9 mouse cellular contexts compared by ENCODE assay signal in genomic region chr2:155583927-155584530, GRCm38 (mm10). TPM values are rescaled to one million over a fixed set of nuclear protein-coding genes. Genes with fewer than 3 reads are reported as not detected.
DNase-seq lines count a peak whose midpoint lies in the region; ATAC-seq and TF ChIP-seq lines count a peak whose summit lies in the region.
"Had no signal": no experiment of that assay in that cellular context is flagged by ENCODE, and none has a peak within 500 bp of the region (broad histone marks: within the 10 kb centered on the region; RNA-seq: fewer than 3 reads in every experiment).

No protein-coding gene starts in this region.

- H3K79me2 ChIP-seq in liver, adult 2 months (ENCODE audit: control insufficient read depth, insufficient read depth, low read length), result no peaks in the 10 kb centered on the region

- WGBS in kidney, adult 2 months, result 45% methylated on average over 5 of the region's 5 CpGs
- 46% methylated on average over 5 of the region's 5 CpGs for WGBS in liver, adult 2 months

- DNase-seq in cerebellum, adult 11-12 months, result peak; percentile 51
- DNase-seq in B cell, adult 2 months, result peak; percentile 21 to 29
- peak; percentile 62 to 77 for DNase-seq in adrenal gland, postnatal 36 days
- DNase-seq in kidney, adult 2 months, result peak; percentile 86
- DNase-seq in liver, adult 2 months (ENCODE audit: extremely low read depth, low read depth, low spot score), result peak; percentile 70
- peak; percentile 23 for DNase-seq in ovary, postnatal 36 days (ENCODE audit: low spot score)

- H3K27me3 ChIP-seq in kidney, adult 2 months (replicated peaks; ENCODE audit: control insufficient read depth, insufficient read depth, low read length), result no peaks in the 10 kb centered on the region
- H3K27me3 ChIP-seq in liver, adult 2 months (ENCODE audit: control insufficient read depth, insufficient read depth, low read length), result no peaks in the 10 kb centered on the region
- H3K27me3 ChIP-seq: stomach, embryonic 15.5 days had no signal

- H3K36me3 ChIP-seq in kidney, adult 2 months (ENCODE audit: control insufficient read depth, insufficient read depth, low read length), result no peaks in the 10 kb centered on the region; the same call in 1 of the 2 replicates
- peaks cover 9% of the 10 kb centered on the region for H3K36me3 ChIP-seq in liver, adult 2 months (ENCODE audit: control insufficient read depth, insufficient read depth, low read length)
- H3K36me3 ChIP-seq: stomach, embryonic 15.5 days had no signal

- peak overlapping the region; percentile 92 for H3K27ac ChIP-seq in kidney, adult 2 months (ENCODE audit: insufficient read depth, low read depth, low read length)
- H3K27ac ChIP-seq in liver, adult 2 months (replicated peaks; ENCODE audit: insufficient read depth, low read depth, low read length), result peak overlapping the region; percentile 76
- H3K27ac ChIP-seq: stomach, embryonic 15.5 days had no signal

- no peak for TF ChIP-seq POLR2A in kidney, adult 2 months (IDR thresholded peaks at IDR 0.05; ENCODE audit: low read depth, low read length)
- TF ChIP-seq POLR2A in liver, adult 2 months (IDR thresholded peaks at IDR 0.05; ENCODE audit: extremely low read depth, insufficient read depth, low read length), result no peak

- H3K9ac ChIP-seq in liver, adult 2 months (ENCODE audit: low read depth, low read length), result peak overlapping the region; percentile 42; the same call in 1 of the 2 replicates
- H3K9ac ChIP-seq: stomach, embryonic 15.5 days had no signal

- H3K4me3 ChIP-seq in kidney, adult 2 months (ENCODE audit: insufficient read depth, low read depth, low read length), result no peak overlapping the region
- H3K4me3 ChIP-seq in liver, adult 2 months (ENCODE audit: insufficient read depth, low read depth, low read length), result no peak overlapping the region
- H3K4me3 ChIP-seq: stomach, embryonic 15.5 days had no signal

- TF ChIP-seq CTCF in kidney, adult 2 months (conservative IDR thresholded peaks at IDR 0.05; ENCODE audit: insufficient read depth, insufficient read length, low read depth, low read length), result peak; percentile 95
- peak; percentile 82 for TF ChIP-seq CTCF in liver, adult 2 months (IDR thresholded peaks at IDR 0.05; ENCODE audit: low read depth, low read length)

- peaks cover 26% of the 10 kb centered on the region; the same call in 1 of the 2 replicates for H3K4me1 ChIP-seq in kidney, adult 2 months (ENCODE audit: control insufficient read depth, insufficient read depth, low read length)
- peaks cover 20% of the 10 kb centered on the region for H3K4me1 ChIP-seq in liver, adult 2 months (ENCODE audit: control insufficient read depth, insufficient read depth, low read length)
- H3K4me1 ChIP-seq: stomach, embryonic 15.5 days had no signal

- ATAC-seq in cerebellum, adult (ENCODE audit: insufficient number of reproducible peaks, low FRiP score, low TSS enrichment), result no peak
- ATAC-seq in erythroid progenitor cell, adult 5-6 weeks (replicated peaks; ENCODE audit: low FRiP score, poor library complexity, severe bottlenecking), result peak; percentile 69

RNA-seq across cellular contexts. Expression of gene Gss, which starts 8.6 kb away (rescaled TPM):
- total RNA-seq in adrenal gland, postnatal 36 days (2021), result 10 to 100 TPM; 54.2 to 74.3 TPM
- 2.9 and 7.1 TPM in 2 replicates for total RNA-seq in erythroid progenitor cell, adult 5-6 weeks (2015; ENCODE audit: low replicate concordance)
- 5.6 and 9.6 TPM in 2 replicates for total RNA-seq in erythroid progenitor cell, adult 5-6 weeks (2017; ENCODE audit: low replicate concordance)
- 248 and 308 TPM in 2 replicates for polyA plus RNA-seq in kidney, adult 2 months (2012; rRNA removed)
- 69.4 and 112 TPM in 2 replicates for total RNA-seq in liver, adult 2 months (2014; rRNA removed)
- 113 and 134 TPM in 2 replicates for polyA plus RNA-seq in liver, adult 2 months (2012; rRNA removed)

RNA-seq across cellular contexts. Expression of gene Myh7b, which starts 27.0 kb away (rescaled TPM):
- under 1 TPM; 0.03 to 0.07 TPM for total RNA-seq in adrenal gland, postnatal 36 days (2021)
- not detected in 2 replicates for total RNA-seq in erythroid progenitor cell, adult 5-6 weeks (2015; ENCODE audit: low replicate concordance)
- total RNA-seq in erythroid progenitor cell, adult 5-6 weeks (2017; ENCODE audit: low replicate concordance), result not detected in 2 replicates
- polyA plus RNA-seq in kidney, adult 2 months (2012; rRNA removed), result 0.05 TPM in 1 of 2 replicates, not detected in the other
- not detected in 2 replicates for total RNA-seq in liver, adult 2 months (2014; rRNA removed)
- polyA plus RNA-seq in liver, adult 2 months (2012; rRNA removed), result not detected in 2 replicates

Comparison
In these comparisons a context has a peak if more than half of its experiments do, and no peak if none do; other contexts are left out.
1. DNase-seq: peak in every context shown above with its lines; median percentile 86 in kidney, adult 2 months; 70 in liver, adult 2 months; 70 in adrenal gland, postnatal 36 days; 51 in cerebellum, adult 11-12 months; 25 in B cell, adult 2 months; 23 in ovary, postnatal 36 days.